Mouse (Mus musculus) NIH3T3 (cell line): ENCODE measurements around the gene Pou6f2.

Experiments used
- DNase-seq: peaks from one replicate; pipeline ENCODE4 v3.0.0-alpha.2; 2012; ENCODE audit warnings: low read depth

Gene Pou6f2

DNA sequence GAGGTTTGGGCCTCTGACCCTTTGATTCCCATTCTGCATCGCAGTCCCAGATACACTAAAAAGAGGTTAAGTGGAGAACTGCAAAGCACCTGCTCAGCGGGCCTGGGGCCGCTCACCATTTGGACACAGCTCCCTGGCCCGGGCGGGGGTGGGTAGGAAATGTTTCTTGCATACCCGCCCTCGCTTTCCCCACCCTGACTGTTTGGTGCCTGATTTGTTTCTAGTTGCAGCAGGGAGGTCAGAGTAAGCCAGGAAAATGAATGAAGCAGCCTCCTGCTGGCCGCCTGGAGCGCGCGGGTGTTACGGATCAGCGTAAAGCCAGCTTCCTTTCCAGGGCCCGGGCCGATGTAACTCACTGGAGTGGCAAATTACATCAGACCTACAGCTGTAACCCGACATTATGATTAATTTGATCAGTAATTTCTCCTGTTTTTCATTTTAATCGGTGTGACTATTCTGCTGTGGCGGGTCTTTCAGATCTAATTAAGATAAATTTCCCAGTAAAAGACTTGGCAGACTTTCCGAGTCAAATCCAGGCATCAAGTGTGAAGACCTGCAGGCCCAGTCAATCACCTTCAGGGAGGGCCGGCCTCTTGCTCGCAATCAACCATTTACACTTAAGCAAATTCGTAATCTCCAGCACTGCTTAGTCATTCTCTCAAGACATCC, 178.8 kb downstream of the Pou6f2 start:
- DNase-seq: no peak

DNA sequence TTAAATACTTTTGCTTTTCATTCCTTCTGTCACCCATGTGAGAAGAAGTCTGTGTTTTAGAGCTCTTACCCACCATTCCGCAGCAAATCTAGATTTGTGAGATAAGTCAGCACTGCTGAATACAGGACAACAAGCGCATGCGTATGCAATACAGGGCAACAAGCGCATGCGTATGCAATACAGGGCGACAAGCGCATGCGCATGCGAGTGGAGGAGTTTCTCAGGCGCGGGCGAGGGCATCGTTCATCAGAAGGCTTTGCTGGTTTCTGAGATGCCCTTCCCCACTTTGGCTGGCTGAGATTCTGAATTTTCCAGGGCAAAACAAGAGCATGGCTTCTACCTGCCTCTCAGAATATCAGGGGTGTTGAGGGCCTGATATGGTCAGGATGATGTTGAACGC, 186.2 kb downstream of the Pou6f2 start:
- DNase-seq: no peak

DNA sequence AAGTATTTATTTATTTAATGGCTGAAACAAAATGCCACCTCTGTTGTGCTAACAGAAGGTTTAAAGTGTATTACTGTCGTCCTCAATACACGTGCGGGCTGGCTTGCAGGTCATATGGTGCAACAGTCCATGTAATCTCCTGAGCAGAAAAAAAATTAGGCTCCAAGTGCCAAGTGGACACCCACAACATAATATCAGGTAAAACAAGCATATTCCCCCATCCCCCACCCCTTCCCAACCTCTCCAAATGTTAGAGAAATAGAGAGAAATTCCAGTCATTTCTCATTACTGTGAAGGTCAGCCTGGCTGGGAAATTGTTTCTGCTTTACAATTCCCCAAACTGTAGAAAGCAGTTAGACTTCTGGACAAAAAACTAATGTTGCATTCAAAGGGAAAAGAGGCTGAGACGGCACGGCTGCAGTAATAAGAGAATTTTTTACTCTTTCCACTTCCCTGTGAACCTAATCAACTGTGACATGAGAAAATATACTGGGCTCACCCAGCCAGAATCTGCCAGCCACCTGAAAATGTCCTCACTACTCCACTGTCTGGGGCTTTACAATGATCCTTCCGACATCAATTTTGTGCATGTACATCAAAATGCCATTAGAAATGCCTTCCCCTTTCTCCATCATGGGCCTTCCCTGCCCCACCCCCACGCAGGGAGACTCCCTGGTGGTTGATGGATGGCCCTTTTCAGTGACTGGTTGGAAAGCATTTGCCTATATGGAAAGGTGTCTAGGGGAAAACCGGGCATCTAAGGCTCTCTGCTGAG, 192.8 kb downstream of the Pou6f2 start:
- no peak for DNase-seq

DNA sequence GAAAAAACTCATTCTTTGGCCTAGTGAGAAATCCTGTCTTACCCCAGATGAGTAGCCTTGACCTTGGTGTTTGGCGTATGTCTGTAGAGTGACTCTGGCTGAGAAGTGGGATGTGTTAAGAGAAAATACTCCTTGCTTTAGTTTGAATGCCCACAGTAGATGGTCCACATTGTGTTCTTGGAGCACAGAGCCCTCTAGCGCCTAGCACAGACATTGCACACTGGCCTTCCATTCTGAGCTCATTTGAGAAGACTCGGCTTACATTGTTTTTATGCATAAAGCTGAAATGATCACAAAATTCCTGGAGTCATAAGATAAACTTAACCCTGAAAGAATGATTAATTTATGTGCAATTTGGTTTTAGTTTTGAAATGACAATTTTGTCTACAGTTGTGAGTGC, 223.5 kb downstream of the Pou6f2 start:
- DNase-seq: peak; percentile 54

DNA sequence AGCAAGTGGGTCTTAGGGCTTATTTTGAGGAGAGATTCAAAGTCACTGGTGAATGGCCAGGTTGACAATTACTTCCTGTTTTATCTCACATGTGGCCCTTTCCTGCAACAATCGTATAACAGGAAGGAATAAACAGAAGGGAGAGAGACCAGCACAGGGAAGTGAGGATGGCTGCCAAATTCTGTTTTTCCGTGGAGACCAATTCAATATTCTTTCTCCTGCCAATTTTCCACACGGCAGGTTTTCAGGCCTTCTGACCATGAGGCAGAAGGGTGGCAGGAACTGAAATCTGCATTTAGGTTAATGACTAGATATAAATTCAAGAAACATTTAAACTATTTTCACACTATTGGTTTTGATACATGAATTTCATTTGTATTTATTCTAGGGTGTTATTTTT, 224.5 kb downstream of the Pou6f2 start:
- DNase-seq: no peak

DNA sequence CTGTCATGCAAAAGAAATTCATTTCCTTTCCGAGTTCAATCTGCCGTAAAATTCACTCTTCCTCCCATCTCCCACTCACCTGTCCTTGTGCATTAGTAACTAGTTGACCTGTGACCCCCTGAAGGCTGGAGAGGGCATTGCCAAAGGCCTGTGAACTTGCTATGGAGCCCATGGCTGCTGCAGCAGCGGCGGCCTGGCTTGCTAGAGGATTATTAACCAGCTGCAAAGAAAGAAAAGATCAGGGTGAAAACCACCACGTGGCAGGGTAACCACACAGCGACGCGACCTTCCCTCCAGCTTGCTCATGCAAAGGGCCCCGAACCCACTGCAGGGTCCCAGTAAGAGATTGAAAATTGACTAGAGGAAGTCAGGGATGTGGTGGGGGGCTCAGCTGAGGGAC, 225.2 kb downstream of the Pou6f2 start:
- DNase-seq: no peak

DNA sequence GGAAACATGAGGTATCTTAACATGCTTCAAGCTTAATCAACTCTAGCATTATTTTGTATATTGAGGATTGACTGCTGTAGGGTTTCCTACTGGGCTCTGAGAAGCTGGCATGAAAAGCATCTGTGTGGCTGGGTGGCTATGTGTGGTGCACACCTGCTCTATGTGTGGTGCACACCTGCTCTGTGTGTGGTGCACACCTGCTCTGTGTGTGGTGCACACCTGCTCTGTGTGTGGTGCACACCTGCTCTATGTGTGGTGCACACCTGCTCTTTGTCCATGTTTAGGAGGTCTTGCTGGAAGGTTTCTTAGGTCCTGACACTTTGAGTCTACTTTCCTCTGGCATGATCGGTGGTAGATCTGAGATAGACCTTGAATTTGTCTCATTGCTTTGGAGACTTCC, 233.3 kb downstream of the Pou6f2 start:
- no peak for DNase-seq

DNA sequence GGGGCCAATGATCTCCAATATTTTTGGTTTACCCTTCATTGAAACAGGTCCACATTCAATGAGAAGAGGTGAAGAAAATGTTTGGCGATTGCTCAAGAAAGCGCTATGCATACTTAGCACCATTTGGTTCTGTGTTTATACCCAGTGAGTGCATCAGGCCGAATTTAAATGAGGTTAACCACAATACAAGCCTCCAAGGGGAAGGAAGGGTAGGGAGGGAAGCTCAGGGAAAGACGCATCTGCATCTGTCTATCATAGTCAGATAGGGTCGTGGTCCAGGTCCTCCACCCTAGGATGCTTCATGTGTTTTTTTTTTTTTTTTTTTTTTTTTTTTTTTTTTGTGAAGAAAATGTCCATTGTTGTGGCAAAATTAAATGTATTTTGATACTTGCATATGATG, 236.9 kb downstream of the Pou6f2 start:
- no peak for DNase-seq

DNA sequence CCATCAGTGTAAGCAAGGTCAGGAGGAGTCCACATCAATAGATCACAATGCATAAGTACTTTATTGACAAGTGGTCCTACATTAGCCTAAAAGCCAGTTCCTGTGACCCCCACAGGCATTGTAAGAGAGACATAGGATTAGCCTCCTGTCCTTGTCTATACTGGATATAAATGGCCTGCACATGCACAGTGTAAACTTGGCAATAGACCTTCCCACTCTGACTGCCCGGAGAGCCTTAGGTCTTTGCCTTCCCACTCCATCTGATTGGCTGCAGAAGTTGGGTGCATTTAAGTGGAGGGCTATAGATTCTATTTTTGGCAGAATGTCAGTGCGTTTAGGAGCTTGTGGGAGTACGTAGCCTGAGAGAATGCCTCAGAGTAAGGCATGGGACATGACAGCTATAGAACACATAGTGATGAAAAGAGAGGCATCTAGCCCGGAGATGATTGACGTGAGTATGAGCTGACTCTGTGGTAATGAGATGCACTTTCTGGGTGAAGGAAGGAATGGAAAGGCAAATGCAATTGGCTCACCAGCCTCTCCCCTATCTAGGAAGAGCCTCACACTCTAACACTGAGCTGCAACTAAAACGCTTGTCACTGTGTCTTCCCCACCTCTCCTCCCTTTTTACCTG, 243.4 kb downstream of the Pou6f2 start:
- no peak for DNase-seq

DNA sequence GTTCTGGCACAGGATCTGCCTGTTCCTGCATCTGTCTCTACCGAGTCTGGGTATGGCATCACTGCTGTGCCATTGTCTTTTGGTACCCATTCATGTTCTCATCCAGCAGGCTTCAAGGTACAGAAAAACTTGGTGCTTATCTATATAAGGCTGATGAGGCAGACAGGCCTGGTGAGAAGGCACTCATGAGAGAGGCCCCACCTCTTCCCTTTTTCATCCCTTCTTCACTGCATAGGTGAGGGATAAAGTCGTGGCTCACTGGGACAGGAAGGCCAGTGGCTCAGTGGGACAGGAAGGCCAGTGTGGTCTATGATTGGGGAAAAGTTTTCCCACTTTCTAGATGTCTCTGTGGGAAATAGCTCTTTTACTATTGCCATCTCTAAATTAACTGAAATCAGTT, 263.8 kb downstream of the Pou6f2 start:
- no peak for DNase-seq

DNA sequence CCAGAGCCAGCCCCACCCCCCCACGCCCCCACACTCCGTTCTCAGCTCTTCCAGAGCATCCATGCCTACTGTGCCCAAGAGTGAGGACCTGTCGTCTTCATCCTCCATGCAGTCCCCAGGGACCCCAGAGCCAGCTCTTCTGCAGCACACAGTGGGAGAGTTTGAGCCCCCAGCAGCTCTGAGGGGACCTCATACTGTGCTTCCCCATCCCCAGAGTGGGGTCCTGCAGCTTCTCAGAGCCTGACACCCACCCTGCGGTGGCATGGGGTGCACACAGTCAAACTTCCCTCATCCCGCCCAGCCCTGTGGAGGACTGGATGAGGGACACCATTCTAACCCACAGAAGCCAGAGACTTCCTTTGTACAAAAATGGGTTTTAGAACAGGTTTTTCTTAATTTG, 264.3 kb downstream of the Pou6f2 start:
- no peak for DNase-seq

DNA sequence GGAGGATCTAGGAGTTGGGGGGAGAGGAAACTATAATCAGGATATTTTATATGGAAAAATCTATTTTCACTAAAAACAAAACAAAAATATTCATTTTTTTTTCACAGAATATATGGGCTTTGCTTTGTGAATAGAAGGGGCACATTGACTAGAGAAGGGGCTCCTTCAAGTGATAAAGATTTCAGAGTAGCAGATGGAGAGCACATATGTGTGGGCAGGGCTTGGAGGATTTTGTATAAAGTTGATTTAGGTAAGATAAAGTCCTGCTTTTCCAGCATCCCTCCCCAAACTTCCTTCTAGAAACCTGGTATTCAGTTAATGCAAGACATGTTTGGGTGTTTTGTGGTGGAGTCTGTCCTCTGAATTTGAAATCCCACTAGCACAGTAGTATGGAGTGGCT, 266.2 kb downstream of the Pou6f2 start:
- DNase-seq: no peak

DNA sequence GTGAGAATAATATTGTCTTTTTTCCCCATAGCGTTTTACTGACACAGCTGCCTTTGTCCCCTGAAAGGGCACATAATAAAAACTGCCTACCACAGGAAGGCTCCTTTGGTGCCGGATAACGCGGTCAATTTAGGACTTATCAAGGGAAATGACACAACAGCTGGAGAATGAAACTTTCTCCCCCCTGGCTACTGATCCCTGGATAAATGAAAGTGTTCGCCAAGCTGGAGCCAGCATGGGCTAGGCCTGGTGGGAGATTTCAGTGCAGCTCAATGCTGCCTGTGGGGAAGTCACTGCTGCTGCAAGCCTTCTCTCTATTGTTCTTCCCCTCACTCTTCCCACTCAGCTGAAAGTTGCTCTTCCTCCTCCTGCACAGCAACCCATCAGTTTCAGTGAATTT, 267.8 kb downstream of the Pou6f2 start:
- no peak for DNase-seq

DNA sequence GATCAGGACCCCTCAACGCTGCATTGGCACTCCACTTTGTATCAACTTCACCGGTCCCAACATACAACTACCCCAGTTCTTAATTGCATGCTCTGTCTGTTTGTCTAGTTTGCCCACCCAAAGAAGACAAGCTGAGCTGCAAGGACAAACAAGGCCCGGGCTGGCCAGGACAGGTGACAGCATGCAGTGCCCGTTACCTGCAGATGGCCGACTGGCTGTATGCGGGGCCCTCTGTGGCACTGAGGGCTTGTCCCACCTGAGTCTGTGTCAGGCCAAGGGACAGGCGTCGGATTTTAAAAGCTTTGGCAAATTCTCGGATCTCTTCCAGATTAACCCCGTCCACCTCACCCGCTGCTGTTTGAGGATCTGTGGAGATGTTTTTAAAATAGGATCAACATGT, 268.7 kb downstream of the Pou6f2 start:
- no peak for DNase-seq

DNA sequence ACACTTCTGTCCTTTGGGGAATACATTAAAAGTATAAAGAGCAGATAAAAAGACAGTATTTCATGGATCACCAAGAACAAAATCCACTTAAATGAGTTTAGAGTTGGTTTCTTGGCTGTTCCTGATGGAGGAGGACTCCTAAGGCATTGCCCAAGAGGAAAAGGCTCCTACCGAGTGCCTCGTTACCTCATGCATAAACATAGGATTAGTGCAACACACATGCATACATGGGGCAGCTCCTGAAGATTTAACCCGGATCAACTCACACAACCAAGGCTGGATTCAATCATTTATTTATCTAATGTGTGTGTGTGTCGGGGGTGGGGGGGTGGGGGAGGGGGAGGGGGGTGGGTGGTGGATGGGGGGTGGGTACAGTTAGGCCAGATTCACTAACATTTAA, 269.4 kb downstream of the Pou6f2 start:
- no peak for DNase-seq

DNA sequence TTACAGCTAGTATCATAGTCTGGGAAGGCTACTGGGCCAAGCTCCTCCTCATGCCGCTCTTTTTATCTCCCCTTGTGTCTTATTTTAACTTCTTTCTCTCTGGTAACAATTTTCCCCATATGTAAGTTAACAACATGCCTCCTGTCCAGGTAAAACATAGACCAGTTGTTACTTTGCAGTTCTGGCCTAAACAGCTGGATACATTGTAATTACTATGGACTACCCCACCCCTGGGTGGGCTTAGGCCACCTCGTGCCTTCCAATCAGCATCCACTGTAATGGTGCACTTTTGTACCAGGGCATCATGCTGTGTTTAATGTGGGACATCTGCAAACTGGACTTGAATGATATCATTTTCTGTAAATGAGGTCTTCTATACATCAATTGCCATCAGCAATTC, 271.4 kb downstream of the Pou6f2 start:
- DNase-seq: no peak

DNA sequence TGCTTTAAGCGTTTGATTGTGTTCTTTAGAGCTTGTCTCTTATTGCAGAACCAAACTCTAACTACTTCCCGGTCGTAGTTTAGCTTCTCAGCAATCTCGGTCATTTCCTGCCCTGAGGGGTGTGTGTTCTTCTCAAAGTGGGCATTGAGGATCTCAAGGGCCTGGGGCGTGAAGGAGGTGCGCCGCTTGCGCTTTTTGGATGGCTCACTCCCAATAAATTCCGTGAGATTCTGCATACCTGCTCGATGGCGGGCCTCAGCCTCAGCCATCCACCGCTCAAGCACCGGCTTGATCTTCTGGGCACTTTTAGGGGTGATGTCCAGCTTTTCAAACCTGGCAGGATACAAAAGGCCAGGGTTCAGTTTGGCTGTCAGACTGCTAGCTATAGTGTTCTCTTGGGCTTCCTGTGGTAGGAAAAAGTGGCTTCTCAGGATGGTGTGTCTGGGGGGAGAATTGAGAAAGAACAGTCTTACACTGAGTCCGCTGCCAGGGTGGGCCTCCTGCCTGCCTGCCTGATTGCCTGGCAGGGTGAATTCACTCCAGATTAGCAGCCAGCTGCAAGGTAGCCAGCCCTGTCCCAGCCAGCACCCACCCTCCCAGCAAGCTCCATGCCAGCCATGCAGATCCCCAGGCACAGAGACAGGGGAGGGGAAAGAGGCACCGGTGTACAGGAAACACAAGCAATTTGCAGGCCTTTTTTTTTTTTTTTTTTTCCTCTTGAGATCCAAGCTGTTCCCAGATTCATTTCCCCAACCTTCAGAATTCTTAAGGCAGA, 272.1 kb downstream of the Pou6f2 start:
- DNase-seq: no peak

DNA sequence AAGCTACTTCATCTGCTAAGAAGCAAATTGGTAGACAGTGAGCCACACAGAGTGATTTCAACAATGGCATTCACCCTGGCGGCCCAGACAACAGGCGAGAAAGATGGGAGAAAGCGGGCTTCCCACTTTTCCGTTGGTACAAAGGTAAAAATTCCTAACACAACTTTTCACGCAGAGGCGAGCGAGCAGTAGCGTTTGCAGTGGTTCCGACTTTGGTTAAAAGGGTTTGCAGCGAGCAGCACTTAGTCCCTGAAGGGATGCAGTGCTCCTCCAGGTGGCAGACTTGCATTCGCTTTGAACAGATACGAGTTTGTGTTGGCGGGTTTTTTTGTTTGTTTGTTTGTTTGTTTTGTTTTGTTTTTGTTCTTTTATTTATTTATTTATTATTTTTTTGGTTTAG, 273.1 kb downstream of the Pou6f2 start:
- peak; percentile 8 for DNase-seq

DNA sequence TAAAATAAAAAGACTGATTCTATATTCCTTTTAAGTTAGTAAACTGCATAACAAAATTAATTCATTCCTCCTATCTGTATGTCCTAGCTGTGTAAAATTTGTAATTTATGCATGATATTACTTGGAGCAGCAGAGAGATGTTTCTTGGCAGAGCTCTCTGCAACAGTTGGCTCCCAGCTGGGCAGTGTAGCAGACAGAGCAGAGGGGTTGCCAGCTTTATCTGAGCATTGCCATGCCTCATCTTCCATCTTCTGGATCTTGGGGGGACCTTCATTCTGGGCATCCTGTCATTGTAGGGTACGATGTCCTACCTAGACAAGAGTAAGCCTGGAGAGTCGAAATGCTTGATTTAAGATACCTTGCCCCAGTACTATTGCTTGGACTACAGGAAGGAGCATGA, 277.1 kb downstream of the Pou6f2 start:
- DNase-seq: no peak

DNA sequence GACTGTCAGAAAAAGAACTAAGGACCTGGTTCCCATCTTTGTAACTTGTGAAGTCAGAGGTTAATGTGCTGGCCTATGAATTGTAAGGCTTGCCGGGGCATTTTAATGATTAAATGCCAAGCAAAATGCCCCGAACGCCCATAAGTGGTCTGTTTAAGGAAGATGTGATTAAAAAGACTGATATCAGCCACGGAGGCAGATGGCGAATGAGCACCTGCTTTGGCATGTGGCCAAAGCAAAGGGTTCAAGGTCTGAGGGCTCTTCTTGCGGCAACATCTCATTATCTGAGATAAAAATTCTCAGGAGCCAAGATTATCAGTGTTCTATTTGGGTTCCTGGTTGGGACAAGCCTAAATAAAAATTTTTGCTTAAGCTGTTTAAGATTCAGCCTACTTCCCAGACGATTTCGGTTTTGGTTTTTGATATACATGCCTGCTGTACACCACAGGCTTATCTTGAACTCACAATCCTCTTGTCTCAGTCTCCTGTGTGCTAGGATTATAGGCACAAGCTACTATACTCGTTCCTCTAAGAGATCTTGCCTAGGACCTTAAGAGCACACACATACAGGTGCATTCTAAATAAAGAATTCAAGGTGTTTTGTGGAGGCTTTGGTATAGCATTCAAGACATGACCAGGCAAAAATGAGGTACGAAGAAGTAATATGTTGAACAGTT, 315.9 kb downstream of the Pou6f2 start:
- DNase-seq: no peak
